Mouse (Mus musculus) brain, embryonic 14.5 days (tissue): ENCODE measurements around the gene Frzb.

Experiments
- CTCF ChIP-seq: fragments of 200-500 bp; IDR thresholded peaks from 2 replicates; pipeline ENCODE4 v1.5.1; 2012; ENCODE audit warnings: inconsistent platforms, mild to moderate bottlenecking, moderate library complexity, borderline replicate concordance; ENCODE audit not compliant: insufficient read depth, insufficient read length; ENCODE audit errors: extremely low read depth
- POLR2A ChIP-seq: fragments of 200-500 bp; IDR thresholded peaks from 2 replicates; pipeline ENCODE4 v1.6.1; 2012; ENCODE audit warnings: mild to moderate bottlenecking, inconsistent platforms, borderline replicate concordance; ENCODE audit not compliant: poor library complexity, insufficient read depth, insufficient read length, severe bottlenecking; ENCODE audit errors: extremely low read depth

DNA sequence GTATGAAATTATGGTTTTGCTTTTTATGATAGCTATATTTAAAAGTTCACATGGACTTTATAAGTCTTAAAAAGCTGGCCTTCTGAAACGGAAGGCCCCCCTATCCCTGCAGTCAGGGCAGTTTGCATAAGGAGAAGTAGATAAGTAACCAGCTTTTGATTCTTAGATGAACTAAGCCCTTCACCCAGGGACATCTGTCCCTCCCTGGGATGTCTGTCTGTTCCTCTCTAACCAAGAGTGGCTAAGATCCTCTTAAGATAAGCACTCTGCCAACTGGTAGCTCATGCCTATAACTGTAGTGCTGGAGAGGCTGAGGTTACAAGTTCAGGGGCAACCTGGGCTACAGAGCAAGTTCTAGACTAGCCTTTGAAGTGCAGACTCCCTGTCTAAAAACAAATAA, 25.4 kb downstream of the Frzb start:
- TF ChIP-seq CTCF (no peak), POLR2A (no peak)
